Mouse (Mus musculus) CH12.LX (cell line): ENCODE data around the gene Tnc. TPM values are rescaled to one million over a fixed set of nuclear protein-coding genes. Genes with fewer than 3 reads are reported as not detected.

Experiments
- DNase-seq: peaks from one replicate; pipeline ENCODE4 v3.0.0-alpha.2; 2013; ENCODE audit errors: extremely low read depth
- H3K27ac ChIP-seq: 2 replicates; pipeline ENCODE4 v1.5.1; 2012; ENCODE audit warnings: low read depth, mild to moderate bottlenecking, control low read depth, moderate library complexity; ENCODE audit not compliant: insufficient read depth
- H3K27me3 ChIP-seq: replicated peaks from 2 replicates; pipeline ENCODE3; 2012; ENCODE audit warnings: inconsistent platforms
- H3K36me3 ChIP-seq, 2 experiments: replicated peaks in 1 of 2; 2 replicates each; pipeline versions ENCODE3 to v1.6.1; 2012; ENCODE audit warnings: inconsistent platforms in 1 of 2, low read length in 1 of 2, mild to moderate bottlenecking in 1 of 2, mixed read lengths in 1 of 2, moderate library complexity in 1 of 2; ENCODE audit not compliant: control insufficient read depth in 1 of 2, insufficient read depth in 1 of 2
- H3K4me1 ChIP-seq, 2 experiments: 2 replicates each; pipeline ENCODE4 v1.6.1; 2012; ENCODE audit warnings: inconsistent platforms in 1 of 2, moderate library complexity in 1 of 2; ENCODE audit not compliant: insufficient read depth in 2 of 2, control insufficient read depth in 1 of 2
- H3K4me2 ChIP-seq: 2 replicates; pipeline ENCODE4 v1.6.1; 2012; ENCODE audit warnings: low read depth, mild to moderate bottlenecking, control low read depth; ENCODE audit not compliant: poor library complexity, insufficient read depth, severe bottlenecking
- H3K4me3 ChIP-seq, 3 experiments: fragments of 150-350 bp in 1 of 3; sonication (generic) in 1 of 3; replicated peaks in 1 of 3; 2 replicates each; pipeline versions ENCODE3 to v1.5.1; 2011 to 2012; ENCODE audit warnings: low read depth in 2 of 3, low read length in 2 of 3, mild to moderate bottlenecking in 2 of 3, moderate library complexity in 2 of 3, control low read depth in 1 of 3, improper control_type of control experiment in 1 of 3, inconsistent platforms in 1 of 3, mixed read lengths in 1 of 3; ENCODE audit not compliant: poor library complexity in 1 of 3
- H3K79me2 ChIP-seq: replicated peaks from 2 replicates; pipeline ENCODE4 v1.6.1; 2012; ENCODE audit warnings: mild to moderate bottlenecking, moderate library complexity; ENCODE audit not compliant: control insufficient read depth, poor library complexity, insufficient read depth, severe bottlenecking; ENCODE audit errors: extremely low read depth
- H3K9ac ChIP-seq: 2 replicates; pipeline ENCODE4 v1.6.1; 2012; ENCODE audit warnings: low read depth, mild to moderate bottlenecking, control low read depth, moderate library complexity; ENCODE audit not compliant: insufficient read depth
- H3K9me3 ChIP-seq: replicated peaks from 2 replicates; pipeline ENCODE3; 2012; ENCODE audit warnings: low read length, inconsistent platforms, mixed read lengths
- BHLHE40 ChIP-seq: IDR thresholded peaks from 2 replicates; pipeline ENCODE4 v1.6.1; 2011; ENCODE audit warnings: mild to moderate bottlenecking, low read depth, low read length, improper control_type of control experiment
- CHD1 ChIP-seq: IDR thresholded peaks from 2 replicates; pipeline ENCODE4 v1.6.1; 2012; ENCODE audit warnings: low read depth, low read length, improper control_type of control experiment, inconsistent platforms
- CHD2 ChIP-seq: IDR thresholded peaks from 2 replicates; pipeline ENCODE4 v1.6.1; 2011; ENCODE audit warnings: low read length, improper control_type of control experiment
- CTCF ChIP-seq, 2 experiments: IDR thresholded peaks in 1 of 2; conservative IDR thresholded peaks in 1 of 2; 2 replicates each; pipeline ENCODE4 v1.5.1; 2011 to 2012; ENCODE audit warnings: low read depth in 2 of 2, low read length in 2 of 2, improper control_type of control experiment in 1 of 2, inconsistent platforms in 1 of 2, mild to moderate bottlenecking in 1 of 2, moderate library complexity in 1 of 2
- E2F4 ChIP-seq: IDR thresholded peaks from 2 replicates; pipeline ENCODE4 v1.6.1; 2011; ENCODE audit warnings: low read depth, low read length, improper control_type of control experiment; ENCODE audit not compliant: insufficient replicate concordance
- ELF1 ChIP-seq: IDR thresholded peaks from 2 replicates; pipeline ENCODE4 v1.6.1; 2014; ENCODE audit warnings: low read depth, mild to moderate bottlenecking, inconsistent platforms, low read length, improper control_type of control experiment
- EP300 ChIP-seq: IDR thresholded peaks from 2 replicates; pipeline ENCODE4 v1.6.1; 2011; ENCODE audit warnings: low read length, improper control_type of control experiment
- ETS1 ChIP-seq: conservative IDR thresholded peaks from 2 replicates; pipeline ENCODE4 v1.6.1; 2012; ENCODE audit warnings: low read depth, mild to moderate bottlenecking, inconsistent platforms, low read length, improper control_type of control experiment, moderate library complexity
- GABPA ChIP-seq: IDR thresholded peaks from 2 replicates; pipeline ENCODE4 v1.6.1; 2012; ENCODE audit warnings: low read depth, low read length, improper control_type of control experiment, inconsistent platforms; ENCODE audit not compliant: insufficient replicate concordance
- HCFC1 ChIP-seq: IDR thresholded peaks from 2 replicates; pipeline ENCODE4 v1.6.1; 2012; ENCODE audit warnings: low read depth, mild to moderate bottlenecking, inconsistent platforms, low read length, improper control_type of control experiment
- IRF4 ChIP-seq: IDR thresholded peaks from 2 replicates; pipeline ENCODE4 v1.6.1; 2014; ENCODE audit warnings: low read depth, mild to moderate bottlenecking, inconsistent platforms, low read length, improper control_type of control experiment
- JUN ChIP-seq: IDR thresholded peaks from 2 replicates; pipeline ENCODE4 v1.6.1; 2011; ENCODE audit warnings: low read depth, mild to moderate bottlenecking, low read length, improper control_type of control experiment, moderate library complexity; ENCODE audit not compliant: insufficient read depth
- JUND ChIP-seq: conservative IDR thresholded peaks from 2 replicates; pipeline ENCODE4 v1.6.1; 2011; ENCODE audit warnings: low read depth, low read length, improper control_type of control experiment
- KAT2A ChIP-seq: IDR thresholded peaks from 2 replicates; pipeline ENCODE4 v1.6.1; 2012; ENCODE audit warnings: low read length, improper control_type of control experiment, inconsistent platforms; ENCODE audit not compliant: insufficient replicate concordance
- MAFK ChIP-seq: IDR thresholded peaks from 2 replicates; pipeline ENCODE4 v1.6.1; 2011; ENCODE audit warnings: low read length, improper control_type of control experiment; ENCODE audit not compliant: insufficient replicate concordance
- MAX ChIP-seq: IDR thresholded peaks from 2 replicates; pipeline ENCODE4 v1.6.1; 2011; ENCODE audit warnings: low read length, improper control_type of control experiment
- MAZ ChIP-seq: IDR thresholded peaks from 2 replicates; pipeline ENCODE4 v1.6.1; 2012; ENCODE audit warnings: low read depth, mild to moderate bottlenecking, inconsistent platforms, low read length, improper control_type of control experiment, moderate library complexity
- MEF2A ChIP-seq: IDR thresholded peaks from 2 replicates; pipeline ENCODE4 v1.6.1; 2014; ENCODE audit warnings: low read depth, mild to moderate bottlenecking, inconsistent platforms, low read length, improper control_type of control experiment, borderline replicate concordance
- MXI1 ChIP-seq: IDR thresholded peaks from 2 replicates; pipeline ENCODE4 v1.6.1; 2011; ENCODE audit warnings: mild to moderate bottlenecking, low read depth, low read length, improper control_type of control experiment
- MYC ChIP-seq: IDR thresholded peaks from 2 replicates; pipeline ENCODE4 v1.6.1; 2011; ENCODE audit warnings: low read depth, mild to moderate bottlenecking, improper control_type of control experiment, low read length
- NELFE ChIP-seq: IDR thresholded peaks from 2 replicates; pipeline ENCODE4 v1.6.1; 2011; ENCODE audit warnings: low read depth, low read length, improper control_type of control experiment
- NRF1 ChIP-seq: IDR thresholded peaks from 2 replicates; pipeline ENCODE4 v1.6.1; 2014; ENCODE audit warnings: low read depth, mild to moderate bottlenecking, inconsistent platforms, low read length, improper control_type of control experiment, moderate library complexity
- PAX5 ChIP-seq: IDR thresholded peaks from 2 replicates; pipeline ENCODE4 v1.6.1; 2012; ENCODE audit warnings: low read length, inconsistent platforms, mixed read lengths
- POLR2A ChIP-seq: IDR thresholded peaks from 2 replicates; pipeline ENCODE4 v1.6.1; 2011; ENCODE audit warnings: low read depth, mild to moderate bottlenecking, improper control_type of control experiment, low read length
- POLR2AphosphoS2 ChIP-seq: IDR thresholded peaks from 2 replicates; pipeline ENCODE4 v1.6.1; 2011; ENCODE audit warnings: low read depth, low read length, improper control_type of control experiment
- RAD21 ChIP-seq: IDR thresholded peaks from 2 replicates; pipeline ENCODE4 v1.6.1; 2011; ENCODE audit warnings: low read depth, mild to moderate bottlenecking, low read length, improper control_type of control experiment, moderate library complexity
- RCOR1 ChIP-seq: conservative IDR thresholded peaks from 2 replicates; pipeline ENCODE4 v1.6.1; 2012; ENCODE audit warnings: low read depth, mild to moderate bottlenecking, inconsistent platforms, low read length, improper control_type of control experiment
- SIN3A ChIP-seq: IDR thresholded peaks from 2 replicates; pipeline ENCODE4 v1.6.1; 2012; ENCODE audit warnings: low read length, improper control_type of control experiment, inconsistent platforms
- SMC3 ChIP-seq: IDR thresholded peaks from 2 replicates; pipeline ENCODE4 v1.6.1; 2011; ENCODE audit warnings: low read depth, low read length, improper control_type of control experiment
- TBP ChIP-seq: conservative IDR thresholded peaks from 2 replicates; pipeline ENCODE4 v1.6.1; 2011; ENCODE audit warnings: low read depth, low read length, improper control_type of control experiment
- TCF12 ChIP-seq: IDR thresholded peaks from 2 replicates; pipeline ENCODE4 v1.6.1; 2014; ENCODE audit warnings: low read depth, mild to moderate bottlenecking, inconsistent platforms, low read length, improper control_type of control experiment
- UBTF ChIP-seq: IDR thresholded peaks from 2 replicates; pipeline ENCODE4 v1.6.1; 2012; ENCODE audit warnings: low read depth, mild to moderate bottlenecking, inconsistent platforms, low read length, improper control_type of control experiment, moderate library complexity
- USF1 ChIP-seq: IDR thresholded peaks from 2 replicates; pipeline ENCODE4 v1.6.1; 2014; ENCODE audit warnings: low read depth, mild to moderate bottlenecking, inconsistent platforms, low read length, improper control_type of control experiment
- USF2 ChIP-seq: conservative IDR thresholded peaks from 2 replicates; pipeline ENCODE4 v1.6.1; 2011; ENCODE audit warnings: low read depth, low read length, improper control_type of control experiment
- ZC3H11A ChIP-seq: IDR thresholded peaks from 2 replicates; pipeline ENCODE4 v1.6.1; 2012; ENCODE audit warnings: low read depth, mild to moderate bottlenecking, inconsistent platforms, low read length, improper control_type of control experiment
- ZKSCAN1 ChIP-seq: IDR thresholded peaks from 2 replicates; pipeline ENCODE4 v1.6.1; 2012; ENCODE audit warnings: low read depth, inconsistent platforms, low read length, improper control_type of control experiment, borderline replicate concordance
- ZMIZ1 ChIP-seq: IDR thresholded peaks from 2 replicates; pipeline ENCODE4 v1.6.1; 2012; ENCODE audit warnings: low read depth, mild to moderate bottlenecking, inconsistent platforms, low read length, improper control_type of control experiment
- ZNF384 ChIP-seq: IDR thresholded peaks from 2 replicates; pipeline ENCODE4 v1.6.1; 2012; ENCODE audit warnings: low read depth, low read length, improper control_type of control experiment, inconsistent platforms
- dilution Hi-C: fragments of 300-500 bp; cut with MboI; formaldehyde crosslinking; loops from 2 replicates; pipeline ENCODE4 v1.14.3; 2020; ENCODE audit warnings: low sequenced_read_pairs; ENCODE audit not compliant: extremely low pct_unique_long_range_greater_than_20kb, extremely low pct_ligation_motif_present
- in situ Hi-C: fragments of 300-500 bp; cut with MboI; formaldehyde crosslinking; loops from 3 replicates; pipeline ENCODE4 v1.14.3; 2019; ENCODE audit warnings: low sequenced_read_pairs, low pct_ligation_motif_present, low pct_unique_long_range_greater_than_20kb, mixed read lengths
- polyA plus RNA-seq: library from polyadenylated mRNA; unstranded; fragments of >175 nt; gene quantifications from 2 replicates; pipeline ENCODE4 v1.2.1, GENCODE M21; 2012; ENCODE audit warnings: low read depth; ENCODE audit not compliant: insufficient read length
- total RNA-seq, 2 experiments: library from RNA; depleted of rRNA; stranded (reverse); fragments of 300-350 nt in 1 of 2; fragments of >200 nt in 1 of 2; gene quantifications; 2 replicates each; pipeline ENCODE4 v1.2.3; 2012 to 2014

Tnc gene
- total and polyA plus RNA-seq, 3 experiments = 0.13 to 1.2 TPM; not detected in 1

- dilution Hi-C loops = no loop called here
- Histone ChIP-seq H3K4me1 (peaks cover 36 to 52% of the 10 kb centered on the region in 2 experiments), H3K4me3 (peak overlapping the region in 1 of 3 experiments; percentile 27), H3K27me3 (no peaks in the 10 kb centered on the region), H3K36me3 (peaks cover 36 to 63% of the 10 kb centered on the region in 2 experiments), H3K9ac (peak overlapping the region; percentile 90), H3K9me3 (no peaks in the 10 kb centered on the region), H3K27ac (peak overlapping the region; percentile 99), H3K79me2 (peaks cover 51% of the 10 kb centered on the region), H3K4me2 (peak overlapping the region; percentile 85)
- no peak for TF ChIP-seq USF1
- peak; percentile 79 for TF ChIP-seq JUN
- TF ChIP-seq EP300 = peak; percentile 95
- TF ChIP-seq MAFK = peak; percentile 71
- peak; percentile 92 for TF ChIP-seq ETS1
- no peak for TF ChIP-seq PAX5
- TF ChIP-seq SMC3 = peak; percentile 38
- TF ChIP-seq POLR2A = 0 out of 2 replicates have a peak, but pooled peaks have one; percentile 33
- no peak for TF ChIP-seq ZKSCAN1
- no peak for TF ChIP-seq NRF1
- no peak for TF ChIP-seq USF2
- TF ChIP-seq GABPA = no peak
- TF ChIP-seq ZNF384 = peak; percentile 84
- peak; percentile 90 for TF ChIP-seq IRF4
- TF ChIP-seq UBTF = no peak
- peak; percentile 76 for TF ChIP-seq MAZ
- TF ChIP-seq RCOR1 = peak; percentile 89
- peak; percentile 85 for TF ChIP-seq MYC
- TF ChIP-seq RAD21 = peak; percentile 28
- no peak for TF ChIP-seq CTCF (conservative IDR thresholded peaks at IDR 0.05 in 1 of 2, IDR thresholded peaks at IDR 0.05 in 1 of 2; ENCODE audit: low read depth in 2 of 2, low read length in 2 of 2)
- TF ChIP-seq E2F4 = no peak
- peak; percentile 73 for TF ChIP-seq JUND
- peak; percentile 39; the same call in 1 of the 2 replicates for TF ChIP-seq HCFC1
- TF ChIP-seq ZC3H11A = no peak
- TF ChIP-seq MAX = peak; percentile 72
- TF ChIP-seq ZMIZ1 = peak; percentile 72; the same call in 1 of the 2 replicates
- TF ChIP-seq CHD2 = peak; percentile 83
- 0 out of 2 replicates have a peak, but pooled peaks have one; percentile 60 for TF ChIP-seq TBP
- TF ChIP-seq SIN3A = peak; percentile 86; the same call in 1 of the 2 replicates
- peak; percentile 80 for TF ChIP-seq BHLHE40
- TF ChIP-seq MEF2A = peak; percentile 95
- TF ChIP-seq ELF1 = peak; percentile 49; the same call in 1 of the 2 replicates
- no peak for TF ChIP-seq POLR2AphosphoS2
- TF ChIP-seq NELFE = peak; percentile 46; the same call in 1 of the 2 replicates
- 0 out of 2 replicates have a peak, but pooled peaks have one; percentile 59 for TF ChIP-seq KAT2A
- TF ChIP-seq TCF12 = peak; percentile 94
- TF ChIP-seq MXI1 = peak; percentile 68; the same call in 1 of the 2 replicates
- TF ChIP-seq CHD1 = peak; percentile 92
- DNase-seq = peak; percentile 95
- in situ Hi-C loops = loop anchor here (10.0 to 25.0 kb wide), 2 partner anchors 191 to 523 kb away; partner anchors contain the start of genes Akna and Tnfsf15
Observed at GRCm38 (mm10) chr4:63935314-63935713, 111.5 kb downstream of the Tnc start.
